Mouse (Mus musculus) lung, embryonic 15.5 days (tissue): ENCODE results near the gene Cpvl. TPM values are rescaled to one million over a fixed set of nuclear protein-coding genes. Genes with fewer than 3 reads are reported as not detected.
A peak's percentile ranks its signal among the peaks of the same experiment; 100 is the strongest.

Experiments
- ATAC-seq: fragments of 200-750 bp; cut with Nextera tagmentation; 2 replicates; pipeline ENCODE4 v1.8.0; 2017; ENCODE audit warnings: moderate number of reproducible peaks, borderline replicate concordance; ENCODE audit not compliant: low FRiP score, low TSS enrichment; ENCODE audit errors: extremely low read depth
- H3K27ac ChIP-seq: fragments of 300-500 bp; sonication (generic); 2 replicates; pipeline ENCODE4 v1.5.1; 2015; ENCODE audit warnings: moderate library complexity, mild to moderate bottlenecking, inconsistent platforms
- H3K27me3 ChIP-seq: fragments of 300-500 bp; sonication (generic); 2 replicates; pipeline ENCODE4 v1.6.1; 2015; ENCODE audit warnings: inconsistent platforms
- H3K36me3 ChIP-seq: fragments of 300-500 bp; sonication (generic); 2 replicates; pipeline ENCODE4 v1.6.1; 2015; ENCODE audit warnings: inconsistent platforms
- H3K4me1 ChIP-seq: fragments of 300-500 bp; sonication (generic); 2 replicates; pipeline ENCODE4 v1.6.1; 2015; ENCODE audit warnings: inconsistent platforms
- H3K4me2 ChIP-seq: fragments of 300-500 bp; sonication (generic); 2 replicates; pipeline ENCODE4 v1.6.1; 2015; ENCODE audit warnings: inconsistent platforms, mild to moderate bottlenecking, moderate library complexity
- H3K4me3 ChIP-seq: fragments of 300-500 bp; sonication (generic); 2 replicates; pipeline ENCODE4 v1.5.1; 2015; ENCODE audit warnings: mild to moderate bottlenecking, inconsistent platforms
- H3K9ac ChIP-seq: fragments of 300-500 bp; sonication (generic); 2 replicates; pipeline ENCODE4 v1.6.1; 2015; ENCODE audit warnings: inconsistent platforms
- H3K9me3 ChIP-seq: fragments of 300-500 bp; sonication (generic); 2 replicates; pipeline ENCODE4 v1.6.1; 2016; ENCODE audit warnings: inconsistent platforms
- WGBS: fragments of 180-500 bp; shearing (Covaris S2); methylation state at CpG from one replicate; pipeline ENCODE4 v1.1.7; 2015; 5-methylcytosine and 5-hydroxymethylcytosine counted together
- polyA plus RNA-seq: library from polyadenylated mRNA; unstranded; fragments of >200 nt; fragmentation: Nextera tagmentation; extraction: Ambion mirVana; gene quantifications from 2 replicates; pipeline ENCODE4 v1.2.1, GENCODE M21; 2015

Gene Cpvl
- polyA plus RNA-seq, 1 experiment from 2014 or later, result 0.19 TPM

GRCm38 (mm10) chr6:53992386-53992785, 13.9 kb upstream of the Cpvl start:
- no peaks in the 10 kb centered on the region for H3K9me3 ChIP-seq
- H3K4me3 ChIP-seq, result no peak overlapping the region
- no peak overlapping the region for H3K27ac ChIP-seq
- H3K9ac ChIP-seq, result no peak overlapping the region
- 40% methylated on average over 3 of the region's 3 CpGs for WGBS
- no peak for ATAC-seq
- H3K4me1 ChIP-seq, result peaks cover 20% of the 10 kb centered on the region
- no peaks in the 10 kb centered on the region for H3K27me3 ChIP-seq
- H3K36me3 ChIP-seq, result no peaks in the 10 kb centered on the region
- H3K4me2 ChIP-seq, result no peak overlapping the region

GRCm38 (mm10) chr6:53987235-53987634, 8.8 kb upstream of the Cpvl start:
- H3K36me3 ChIP-seq, result no peaks in the 10 kb centered on the region
- H3K4me1 ChIP-seq, result peaks cover 7% of the 10 kb centered on the region
- no peak overlapping the region for H3K27ac ChIP-seq
- WGBS, result 81% methylated on average over 3 of the region's 3 CpGs
- H3K4me2 ChIP-seq, result no peak overlapping the region
- no peaks in the 10 kb centered on the region for H3K9me3 ChIP-seq
- H3K4me3 ChIP-seq, result no peak overlapping the region
- H3K9ac ChIP-seq, result no peak overlapping the region
- no peaks in the 10 kb centered on the region for H3K27me3 ChIP-seq
- no peak for ATAC-seq

GRCm38 (mm10) chr6:53986273-53986985, 8.0 kb upstream of the Cpvl start:
- H3K4me3 ChIP-seq, result no peak overlapping the region
- WGBS, result 62% methylated on average over 14 of the region's 14 CpGs
- ATAC-seq, result no peak
- H3K9ac ChIP-seq, result no peak overlapping the region
- H3K27me3 ChIP-seq, result no peaks in the 10 kb centered on the region
- 0 out of 2 replicates have a peak overlapping the region, but pooled peaks have one; percentile 3 for H3K4me2 ChIP-seq
- no peaks in the 10 kb centered on the region for H3K9me3 ChIP-seq
- no peak overlapping the region for H3K27ac ChIP-seq
- peaks cover 13% of the 10 kb centered on the region for H3K4me1 ChIP-seq
- no peaks in the 10 kb centered on the region for H3K36me3 ChIP-seq

GRCm38 (mm10) chr6:53983820-53984219, 5.3 kb upstream of the Cpvl start:
- no peak for ATAC-seq
- H3K4me1 ChIP-seq, result peaks cover 20% of the 10 kb centered on the region
- no peak overlapping the region for H3K9ac ChIP-seq
- no peak overlapping the region for H3K4me2 ChIP-seq
- H3K27ac ChIP-seq, result no peak overlapping the region
- 45% methylated on average over 6 of the region's 6 CpGs for WGBS
- no peaks in the 10 kb centered on the region for H3K36me3 ChIP-seq
- no peak overlapping the region for H3K4me3 ChIP-seq
- H3K27me3 ChIP-seq, result no peaks in the 10 kb centered on the region
- H3K9me3 ChIP-seq, result no peaks in the 10 kb centered on the region

GRCm38 (mm10) chr6:53982612-53983011, 4.1 kb upstream of the Cpvl start:
- Histone ChIP-seq H3K9me3 (no peaks in the 10 kb centered on the region), H3K4me1 (peaks cover 20% of the 10 kb centered on the region), H3K27me3 (no peaks in the 10 kb centered on the region), H3K4me2 (no peak overlapping the region), H3K9ac (no peak overlapping the region), H3K27ac (no peak overlapping the region), H3K4me3 (no peak overlapping the region), H3K36me3 (no peaks in the 10 kb centered on the region)
- 55% methylated on average over 4 of the region's 4 CpGs for WGBS
- ATAC-seq, result no peak

- Histone ChIP-seq H3K4me3 (no peak overlapping the region), H3K36me3 (no peaks in the 10 kb centered on the region), H3K27me3 (no peaks in the 10 kb centered on the region), H3K27ac (0 out of 2 replicates have a peak overlapping the region, but pooled peaks have one; percentile 7), H3K9ac (no peak overlapping the region), H3K9me3 (no peaks in the 10 kb centered on the region), H3K4me1 (peaks cover 20% of the 10 kb centered on the region), H3K4me2 (no peak overlapping the region)
- no peak; the same call in 1 of the 2 replicates for ATAC-seq
- WGBS, result 54% methylated on average over 9 of the region's 9 CpGs
These were observed 3.7 kb upstream of the Cpvl start for GRCm38 (mm10) chr6:53982047-53982600.

GRCm38 (mm10) chr6:53980817-53981480, 2.5 kb upstream of the Cpvl start:
- Histone ChIP-seq H3K27ac (no peak overlapping the region), H3K4me2 (no peak overlapping the region), H3K4me1 (peaks cover 20% of the 10 kb centered on the region), H3K9ac (no peak overlapping the region), H3K27me3 (no peaks in the 10 kb centered on the region), H3K36me3 (no peaks in the 10 kb centered on the region), H3K9me3 (no peaks in the 10 kb centered on the region), H3K4me3 (no peak overlapping the region)
- WGBS, result 56% methylated on average over 15 of the region's 15 CpGs
- no peak for ATAC-seq

- Histone ChIP-seq H3K4me1 (peaks cover 45% of the 10 kb centered on the region), H3K27ac (peak overlapping the region; percentile 46), H3K27me3 (no peaks in the 10 kb centered on the region), H3K4me2 (no peak overlapping the region), H3K9me3 (no peaks in the 10 kb centered on the region), H3K36me3 (no peaks in the 10 kb centered on the region), H3K9ac (no peak overlapping the region), H3K4me3 (no peak overlapping the region)
- 36% methylated on average over 1 of the region's 1 CpGs for WGBS
- no peak for ATAC-seq
These were observed 4.4 kb downstream of the Cpvl start for GRCm38 (mm10) chr6:53974040-53974439.

GRCm38 (mm10) chr6:53973468-53973867, 5.0 kb downstream of the Cpvl start:
- no peaks in the 10 kb centered on the region for H3K27me3 ChIP-seq
- no peak overlapping the region for H3K4me3 ChIP-seq
- peak; percentile 91 for ATAC-seq
- H3K27ac ChIP-seq, result peak overlapping the region; percentile 46; the same call in 1 of the 2 replicates
- no peak overlapping the region for H3K9ac ChIP-seq
- H3K36me3 ChIP-seq, result no peaks in the 10 kb centered on the region
- no peak overlapping the region for H3K4me2 ChIP-seq
- WGBS, result 2% methylated on average over 5 of the region's 5 CpGs
- peaks cover 50% of the 10 kb centered on the region for H3K4me1 ChIP-seq
- H3K9me3 ChIP-seq, result no peaks in the 10 kb centered on the region

GRCm38 (mm10) chr6:53972238-53972743, 6.2 kb downstream of the Cpvl start:
- peaks cover 59% of the 10 kb centered on the region for H3K4me1 ChIP-seq
- no peaks in the 10 kb centered on the region for H3K27me3 ChIP-seq

GRCm38 (mm10) chr6:53971729-53972128, 6.7 kb downstream of the Cpvl start:
- ATAC-seq, result no peak
- Histone ChIP-seq H3K4me3 (no peak overlapping the region), H3K36me3 (no peaks in the 10 kb centered on the region), H3K4me1 (peaks cover 59% of the 10 kb centered on the region), H3K9ac (no peak overlapping the region), H3K4me2 (no peak overlapping the region), H3K27me3 (no peaks in the 10 kb centered on the region), H3K9me3 (no peaks in the 10 kb centered on the region), H3K27ac (peak overlapping the region; percentile 48; the same call in 1 of the 2 replicates)
- 35% methylated on average over 3 of the region's 3 CpGs for WGBS

More at GRCm38 (mm10) chr6:53972238-53972743, 6.2 kb downstream of the Cpvl start:
- peak overlapping the region; percentile 43 for H3K27ac ChIP-seq
- H3K9me3 ChIP-seq, result no peaks in the 10 kb centered on the region
- H3K4me2 ChIP-seq, result no peak overlapping the region
- no peak overlapping the region for H3K9ac ChIP-seq
- H3K4me3 ChIP-seq, result no peak overlapping the region
- no peak for ATAC-seq
- 52% methylated on average over 12 of the region's 12 CpGs for WGBS
- no peaks in the 10 kb centered on the region for H3K36me3 ChIP-seq

GRCm38 (mm10) chr6:53969081-53969480, 9.4 kb downstream of the Cpvl start:
- H3K4me3 ChIP-seq, result no peak overlapping the region
- H3K27me3 ChIP-seq, result no peaks in the 10 kb centered on the region
- no peak overlapping the region for H3K9ac ChIP-seq
- 52% methylated on average over 10 of the region's 10 CpGs for WGBS
- ATAC-seq, result peak; percentile 17; the same call in 1 of the 2 replicates
- no peaks in the 10 kb centered on the region for H3K9me3 ChIP-seq
- no peak overlapping the region for H3K4me2 ChIP-seq
- no peaks in the 10 kb centered on the region for H3K36me3 ChIP-seq
- 0 out of 2 replicates have a peak overlapping the region, but pooled peaks have one; percentile 2 for H3K27ac ChIP-seq
- H3K4me1 ChIP-seq, result peaks cover 61% of the 10 kb centered on the region
